Mouse (Mus musculus) embryo, embryonic 11.5 days (tissue): Measurements from ENCODE around the gene Nol4l.

Experiments used
- DNase-seq: peaks from one replicate; pipeline ENCODE4 v3.0.0-alpha.2; 2012; ENCODE audit warnings: low read depth, low spot score

Gene Nol4l

GRCm38 (mm10) chr2:153444254-153445136, 85.3 kb downstream of the Nol4l start:
- DNase-seq: no peak

DNA sequence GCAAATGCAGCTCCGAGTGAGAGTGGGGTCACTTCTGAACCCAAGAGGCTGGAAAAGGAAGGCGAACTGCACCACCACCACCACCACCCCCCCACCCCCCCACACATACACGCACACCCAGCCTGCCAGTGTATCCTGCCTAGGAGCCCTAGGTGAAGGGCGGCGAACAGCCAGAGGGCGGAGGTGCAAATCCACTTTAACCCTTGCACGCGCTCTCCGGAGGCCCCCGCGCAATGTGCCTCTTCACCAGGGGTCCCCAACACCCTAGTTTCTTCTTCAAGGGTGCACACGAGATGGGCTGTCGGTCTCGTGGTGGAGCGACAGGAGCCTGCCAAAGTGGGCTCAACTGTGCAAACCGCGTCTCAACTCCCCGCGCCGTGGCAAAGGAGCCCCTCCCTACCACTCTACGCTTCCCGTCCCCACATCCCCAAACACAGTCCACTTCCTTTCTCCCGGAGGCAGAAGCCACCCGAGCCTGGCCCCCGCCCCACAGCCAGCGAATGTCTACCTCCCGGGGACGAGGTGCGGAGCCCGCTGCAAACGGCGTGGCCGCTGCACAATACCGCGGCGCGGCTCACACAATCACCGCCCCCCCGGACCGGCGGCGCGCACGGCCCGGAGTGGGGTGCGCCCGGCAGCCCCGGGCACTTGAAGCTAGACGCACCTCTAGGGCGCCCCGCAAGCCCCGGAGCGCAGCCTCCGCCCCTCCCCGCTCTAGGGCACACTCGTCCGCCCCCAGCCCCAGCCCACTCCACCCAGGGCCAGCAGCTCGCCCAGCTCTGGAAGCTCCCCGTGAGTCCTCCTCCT, 86.1 kb downstream of the Nol4l start:
- no peak for DNase-seq

- DNase-seq: no peak
These were observed 87.1 kb downstream of the Nol4l start for GRCm38 (mm10) chr2:153442720-153443119.

GRCm38 (mm10) chr2:153441228-153441627, 88.5 kb downstream of the Nol4l start:
- DNase-seq: no peak

- DNase-seq: no peak
These were observed 89.0 kb downstream of the Nol4l start for GRCm38 (mm10) chr2:153440755-153441154.

GRCm38 (mm10) chr2:153437306-153437659, 92.5 kb downstream of the Nol4l start:
- DNase-seq: no peak

DNA sequence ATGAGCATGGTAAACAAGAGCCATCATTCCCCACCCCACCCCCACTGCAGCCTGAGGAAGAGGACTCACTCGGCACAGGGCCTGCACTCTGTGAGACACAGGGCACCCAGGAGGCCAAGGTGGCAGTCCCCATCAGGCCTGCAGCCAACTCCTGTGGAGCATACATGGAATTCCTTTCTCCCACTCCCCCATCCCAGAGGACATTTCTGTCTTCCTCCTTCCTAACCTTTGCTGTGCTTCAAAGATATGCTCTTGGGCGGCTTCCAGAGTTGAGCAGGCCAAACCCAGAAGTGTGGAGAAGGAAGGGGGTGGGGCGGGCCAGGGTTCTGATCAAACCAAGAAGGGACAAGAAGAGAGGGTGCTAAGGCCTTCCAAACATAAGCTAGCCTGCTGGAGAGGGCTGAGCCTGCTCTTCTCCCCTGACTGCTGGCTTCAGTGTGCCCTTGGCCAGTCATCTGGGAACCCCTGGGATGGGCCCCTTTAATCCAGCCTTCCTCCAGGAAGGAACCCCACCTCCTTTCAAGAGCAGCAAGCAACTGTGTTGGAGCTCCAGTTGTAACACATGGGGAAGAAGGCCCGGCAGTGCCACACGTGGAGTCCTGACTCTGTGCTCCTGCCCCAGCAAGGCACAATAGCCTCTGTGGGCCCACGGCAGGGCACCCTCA, 93.0 kb downstream of the Nol4l start:
- no peak for DNase-seq

DNA sequence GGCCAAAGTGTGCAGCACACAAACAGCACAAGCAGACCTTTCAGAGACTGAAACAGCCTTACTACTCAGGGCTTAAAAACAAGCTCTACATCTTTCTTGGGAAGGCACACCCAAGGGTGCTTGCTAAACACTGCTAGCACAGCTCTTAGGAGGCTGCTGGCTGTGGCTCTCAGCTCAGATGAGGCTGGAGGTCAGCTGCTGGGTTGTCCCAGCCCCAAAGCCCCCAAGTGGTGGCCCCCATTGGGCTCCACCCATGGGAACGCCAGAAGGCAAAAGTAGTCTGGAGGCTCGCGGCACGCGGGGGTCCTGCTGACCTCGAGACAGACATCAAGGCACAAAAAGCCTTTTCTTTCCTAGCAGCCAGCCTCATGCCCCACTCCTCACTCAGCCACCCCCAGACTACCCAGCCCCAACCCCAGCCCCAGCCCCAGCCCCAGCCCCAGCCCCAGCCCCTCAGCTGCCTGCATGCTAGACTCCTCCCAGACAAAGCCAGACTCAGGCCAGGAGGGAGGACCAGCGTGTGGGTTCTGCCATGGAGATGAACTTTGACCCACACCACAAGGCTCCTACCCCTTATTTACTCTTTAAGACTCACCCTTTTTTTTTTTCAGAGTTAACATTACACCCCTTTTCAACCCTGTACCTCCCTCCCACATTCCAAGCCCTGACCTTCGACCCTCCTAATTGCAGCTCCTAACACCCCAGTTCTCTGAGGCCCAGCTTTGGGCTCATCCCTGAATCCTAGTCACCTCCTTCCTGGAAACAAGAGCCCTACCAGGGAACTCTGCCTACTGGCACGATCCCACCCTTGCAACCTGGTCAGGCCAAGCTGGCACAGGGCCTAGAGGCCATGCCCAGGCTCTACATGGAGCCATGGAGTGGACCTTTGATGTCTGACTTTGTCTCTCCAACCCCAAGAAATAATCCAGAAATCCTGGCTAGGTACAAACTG, 94.6 kb downstream of the Nol4l start:
- no peak for DNase-seq

- DNase-seq: no peak
These were observed 95.9 kb downstream of the Nol4l start for GRCm38 (mm10) chr2:153433859-153434258.

DNA sequence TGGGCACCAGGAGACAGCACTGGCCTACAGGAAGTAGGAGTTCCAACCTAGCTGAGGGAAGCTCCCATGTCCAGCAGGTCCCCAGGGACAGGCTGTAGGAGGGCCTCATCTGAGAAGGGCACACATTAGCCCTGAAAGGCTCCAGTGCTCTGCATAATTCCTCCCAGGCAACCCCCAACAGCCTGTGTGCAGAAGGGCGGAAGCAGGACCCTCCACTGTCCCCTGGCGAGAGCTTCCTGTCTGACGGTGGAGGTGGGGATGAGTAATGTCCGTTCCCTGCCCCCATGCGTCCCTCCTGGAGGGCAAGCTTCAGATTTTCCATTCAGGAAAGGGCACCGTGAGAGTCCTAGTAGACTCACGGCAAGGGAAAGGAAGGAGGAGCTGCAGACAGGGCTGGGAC, 97.3 kb downstream of the Nol4l start:
- DNase-seq: no peak

- DNase-seq: no peak
These were observed 99.2 kb downstream of the Nol4l start for GRCm38 (mm10) chr2:153430571-153430970.

GRCm38 (mm10) chr2:153428485-153428884, 101.3 kb downstream of the Nol4l start:
- DNase-seq: no peak

DNA sequence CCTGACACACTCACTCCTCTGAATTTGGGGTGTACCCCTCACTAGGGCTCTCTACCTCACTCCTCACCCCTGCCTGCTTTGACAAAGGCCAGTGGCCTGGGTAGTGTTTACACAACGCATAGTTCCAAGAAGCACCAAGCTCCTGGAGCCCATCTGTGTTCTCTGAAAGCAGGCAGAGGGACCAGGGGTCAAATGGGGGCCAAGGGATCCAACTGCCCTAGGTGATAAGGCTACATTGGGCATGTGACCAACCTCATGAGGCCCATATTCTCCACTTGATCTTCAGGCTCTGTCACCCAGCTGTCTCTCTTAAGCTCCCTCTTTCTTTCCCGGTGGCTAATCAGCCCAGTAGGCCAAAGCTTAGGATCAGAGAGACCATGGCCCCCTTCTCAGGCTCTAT, 102.8 kb downstream of the Nol4l start:
- no peak for DNase-seq

DNA sequence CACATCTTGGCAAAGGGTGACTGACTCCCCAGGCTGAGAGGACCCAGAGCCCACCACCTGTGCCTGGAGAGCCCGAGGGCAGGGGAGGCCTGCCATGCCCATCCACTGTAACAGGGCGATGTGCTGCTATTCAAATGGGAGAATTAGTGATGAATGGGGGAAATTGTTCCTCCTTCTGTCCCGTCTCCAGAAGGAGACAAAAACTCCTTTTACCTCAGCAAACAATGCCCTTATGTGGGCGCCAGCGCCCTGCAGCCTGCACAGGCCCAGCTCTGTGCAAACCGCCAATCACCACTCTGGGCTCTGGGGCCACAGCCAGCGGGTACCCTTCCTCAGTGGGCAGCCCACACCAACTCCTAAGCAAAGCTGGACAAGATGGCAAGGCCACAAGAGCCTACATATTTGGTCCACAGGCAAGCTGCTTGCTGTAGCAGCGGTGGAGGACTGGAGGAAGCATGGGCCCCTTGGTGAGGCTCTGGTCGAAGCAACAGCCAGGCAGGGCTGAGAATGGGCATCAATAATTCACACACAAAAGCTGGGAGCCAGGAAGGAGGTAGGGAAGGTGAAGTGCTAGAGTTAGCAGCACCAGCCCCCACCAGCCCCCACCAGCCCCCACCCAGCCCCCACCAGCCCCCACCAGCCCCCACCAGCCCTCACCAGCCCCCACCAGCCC, 103.6 kb downstream of the Nol4l start:
- DNase-seq: no peak

GRCm38 (mm10) chr2:153425124-153425844, 104.5 kb downstream of the Nol4l start:
- no peak for DNase-seq

DNA sequence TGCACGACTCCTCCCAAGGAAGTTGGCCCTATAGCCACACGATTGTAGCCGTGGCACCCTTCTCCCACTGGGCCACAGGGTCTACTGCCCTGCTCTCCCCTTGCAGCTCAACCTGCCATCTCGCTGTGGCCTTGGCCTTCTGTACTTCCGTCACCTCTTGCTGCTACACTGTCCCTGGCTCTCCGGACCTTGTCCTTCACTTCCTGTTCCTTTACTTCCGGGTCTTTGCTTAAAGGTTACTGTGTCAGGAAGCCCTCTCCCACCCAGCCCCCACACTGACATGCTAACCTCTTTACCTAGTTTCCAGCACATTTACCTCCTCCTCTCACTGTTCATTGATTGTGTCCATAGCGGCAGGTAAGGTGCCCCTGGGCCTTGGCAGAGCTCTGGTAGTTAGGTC, 105.2 kb downstream of the Nol4l start:
- no peak for DNase-seq

- no peak for DNase-seq
These were observed 106.7 kb downstream of the Nol4l start for GRCm38 (mm10) chr2:153423113-153423512.

GRCm38 (mm10) chr2:153422051-153422450, 107.7 kb downstream of the Nol4l start:
- DNase-seq: no peak

- no peak for DNase-seq
These were observed 108.5 kb downstream of the Nol4l start for GRCm38 (mm10) chr2:153421233-153421632.

GRCm38 (mm10) chr2:153418381-153418780, 111.4 kb downstream of the Nol4l start:
- no peak for DNase-seq
